Mouse (Mus musculus): ENCODE results near the gene Fgf5. TPM values are rescaled to one million over a fixed set of nuclear protein-coding genes. Genes with fewer than 3 reads are reported as not detected.

Gene Fgf5
- polyA plus RNA-seq, 1 experiment from 2014 or later: 1.8 TPM

GRCm38 (mm10) chr5:98292388-98293048 lies 38.5 kb downstream of the Fgf5 start:
- H3K4me2 ChIP-seq (ENCODE audit: low read depth, low read length): peak overlapping the region; percentile 10
- H3K27me3 ChIP-seq (ENCODE audit: control insufficient read depth, insufficient read depth, low read length): peaks cover 12% of the 10 kb centered on the region
- no peaks in the 10 kb centered on the region for H3K36me3 ChIP-seq (ENCODE audit: control insufficient read depth, insufficient read depth, low read length)
- H3K27ac ChIP-seq (ENCODE audit: low read length): no peak overlapping the region
- H3K4me3 ChIP-seq (replicated peaks; ENCODE audit: low read length): peak overlapping the region; percentile 13; the same call in 1 of the 2 replicates
- no peak for ATAC-seq (ENCODE audit: insufficient read depth, low FRiP score)
- H3K4me1 ChIP-seq (ENCODE audit: control insufficient read depth, insufficient read depth, low read length): no peaks in the 10 kb centered on the region
- H3K9ac ChIP-seq (ENCODE audit: low read length): no peak overlapping the region
- H3K9me3 ChIP-seq (replicated peaks; ENCODE audit: control insufficient read depth, low read length): no peaks in the 10 kb centered on the region
- WGBS: 3% methylated on average over 19 of the region's 19 CpGs

GRCm38 (mm10) chr5:98293049-98293715 lies 39.2 kb downstream of the Fgf5 start:
- 4% methylated on average over 12 of the region's 12 CpGs for WGBS
- H3K27me3 ChIP-seq (ENCODE audit: control insufficient read depth, insufficient read depth, low read length): peaks cover 12% of the 10 kb centered on the region
- H3K4me3 ChIP-seq (replicated peaks; ENCODE audit: low read length): peak overlapping the region; percentile 13; the same call in 1 of the 2 replicates
- H3K27ac ChIP-seq (ENCODE audit: low read length): no peak overlapping the region
- peak overlapping the region; percentile 10 for H3K4me2 ChIP-seq (ENCODE audit: low read depth, low read length)
- ATAC-seq (ENCODE audit: insufficient read depth, low FRiP score): no peak
- no peaks in the 10 kb centered on the region for H3K9me3 ChIP-seq (replicated peaks; ENCODE audit: control insufficient read depth, low read length)
- no peaks in the 10 kb centered on the region for H3K4me1 ChIP-seq (ENCODE audit: control insufficient read depth, insufficient read depth, low read length)
- H3K9ac ChIP-seq (ENCODE audit: low read length): no peak overlapping the region
- H3K36me3 ChIP-seq (ENCODE audit: control insufficient read depth, insufficient read depth, low read length): no peaks in the 10 kb centered on the region

- H3K27ac ChIP-seq (ENCODE audit: low read length): no peak overlapping the region
- no peak for ATAC-seq (ENCODE audit: insufficient read depth, low FRiP score)
- H3K4me1 ChIP-seq (ENCODE audit: control insufficient read depth, insufficient read depth, low read length): no peaks in the 10 kb centered on the region
- no peak overlapping the region for H3K9ac ChIP-seq (ENCODE audit: low read length)
- no peaks in the 10 kb centered on the region for H3K27me3 ChIP-seq (ENCODE audit: control insufficient read depth, insufficient read depth, low read length)
- WGBS: 58% methylated on average over 4 of the region's 4 CpGs
- no peak overlapping the region for H3K4me2 ChIP-seq (ENCODE audit: low read depth, low read length)
- H3K9me3 ChIP-seq (replicated peaks; ENCODE audit: control insufficient read depth, low read length): no peaks in the 10 kb centered on the region
- H3K36me3 ChIP-seq (ENCODE audit: control insufficient read depth, insufficient read depth, low read length): no peaks in the 10 kb centered on the region
- H3K4me3 ChIP-seq (replicated peaks; ENCODE audit: low read length): no peak overlapping the region
Measured at GRCm38 (mm10) chr5:98300079-98300478, 46.1 kb downstream of the Fgf5 start.

GRCm38 (mm10) chr5:98305673-98306072 lies 51.7 kb downstream of the Fgf5 start:
- ATAC-seq (ENCODE audit: insufficient read depth, low FRiP score): no peak
- 61% methylated on average over 4 of the region's 4 CpGs for WGBS
- no peak overlapping the region for H3K27ac ChIP-seq (ENCODE audit: low read length)

GRCm38 (mm10) chr5:98306528-98306927 lies 52.5 kb downstream of the Fgf5 start:
- Histone ChIP-seq H3K9ac (ENCODE audit: low read length) (no peak overlapping the region), H3K4me1 (ENCODE audit: control insufficient read depth, insufficient read depth, low read length) (no peaks in the 10 kb centered on the region), H3K9me3 (replicated peaks; ENCODE audit: control insufficient read depth, low read length) (no peaks in the 10 kb centered on the region), H3K36me3 (ENCODE audit: control insufficient read depth, insufficient read depth, low read length) (no peaks in the 10 kb centered on the region), H3K27ac (ENCODE audit: low read length) (no peak overlapping the region), H3K4me3 (replicated peaks; ENCODE audit: low read length) (no peak overlapping the region), H3K27me3 (ENCODE audit: control insufficient read depth, insufficient read depth, low read length) (no peaks in the 10 kb centered on the region), H3K4me2 (ENCODE audit: low read depth, low read length) (no peak overlapping the region)
- 33% methylated on average over 9 of the region's 9 CpGs for WGBS
- no peak for ATAC-seq (ENCODE audit: insufficient read depth, low FRiP score)

More at GRCm38 (mm10) chr5:98305673-98306072, 51.7 kb downstream of the Fgf5 start:
- H3K9me3 ChIP-seq (replicated peaks; ENCODE audit: control insufficient read depth, low read length): no peaks in the 10 kb centered on the region
- no peaks in the 10 kb centered on the region for H3K27me3 ChIP-seq (ENCODE audit: control insufficient read depth, insufficient read depth, low read length)
- H3K4me1 ChIP-seq (ENCODE audit: control insufficient read depth, insufficient read depth, low read length): no peaks in the 10 kb centered on the region
- no peak overlapping the region for H3K4me2 ChIP-seq (ENCODE audit: low read depth, low read length)
- H3K9ac ChIP-seq (ENCODE audit: low read length): no peak overlapping the region
- no peak overlapping the region for H3K4me3 ChIP-seq (replicated peaks; ENCODE audit: low read length)
- no peaks in the 10 kb centered on the region for H3K36me3 ChIP-seq (ENCODE audit: control insufficient read depth, insufficient read depth, low read length)

GRCm38 (mm10) chr5:98326625-98327024 lies 72.6 kb downstream of the Fgf5 start:
- H3K36me3 ChIP-seq (ENCODE audit: control insufficient read depth, insufficient read depth, low read length): no peaks in the 10 kb centered on the region
- H3K4me3 ChIP-seq (replicated peaks; ENCODE audit: low read length): no peak overlapping the region
- no peak overlapping the region for H3K27ac ChIP-seq (ENCODE audit: low read length)
- H3K27me3 ChIP-seq (ENCODE audit: control insufficient read depth, insufficient read depth, low read length): peaks cover 7% of the 10 kb centered on the region; the same call in 1 of the 2 replicates
- ATAC-seq (ENCODE audit: insufficient read depth, low FRiP score): no peak
- no peak overlapping the region for H3K9ac ChIP-seq (ENCODE audit: low read length)
- 65% methylated on average over 2 of the region's 2 CpGs for WGBS
- no peak overlapping the region for H3K4me2 ChIP-seq (ENCODE audit: low read depth, low read length)
- no peaks in the 10 kb centered on the region for H3K4me1 ChIP-seq (ENCODE audit: control insufficient read depth, insufficient read depth, low read length)
- no peaks in the 10 kb centered on the region for H3K9me3 ChIP-seq (replicated peaks; ENCODE audit: control insufficient read depth, low read length)

Other genes starting within 250 kb of the Fgf5 start
- gene Antxr2, start 223.1 kb upstream of the Fgf5 start, polyA plus RNA-seq (2015; fragmentation: Nextera tagmentation; extraction: Ambion mirVana): 19.4 and 22.9 TPM in 2 replicates
- gene Prdm8, start 87.0 kb upstream of the Fgf5 start, polyA plus RNA-seq (2015; fragmentation: Nextera tagmentation; extraction: Ambion mirVana): 0.06 TPM in 1 of 2 replicates, not detected in the other
- 0.32 and 0.36 TPM in 2 replicates for gene Cfap299, start 75.1 kb downstream of the Fgf5 start, polyA plus RNA-seq (2015; fragmentation: Nextera tagmentation; extraction: Ambion mirVana)